Mouse (Mus musculus) A20 (cell line): ENCODE data around the gene Atg9b.
A peak's percentile ranks its signal among the peaks of the same experiment; 100 is the strongest.

ENCODE experiments used
- DNase-seq: peaks from one replicate; pipeline ENCODE4 v3.0.0-alpha.2; 2011; ENCODE audit warnings: low read depth, low spot score

The Atg9b gene

GRCm38 (mm10) chr5:24391864-24392263 is at the start of gene Atg9b:
Gene Atg9b, minus strand, starts transcription at chr5:24392143.
- no peak for DNase-seq

DNA sequence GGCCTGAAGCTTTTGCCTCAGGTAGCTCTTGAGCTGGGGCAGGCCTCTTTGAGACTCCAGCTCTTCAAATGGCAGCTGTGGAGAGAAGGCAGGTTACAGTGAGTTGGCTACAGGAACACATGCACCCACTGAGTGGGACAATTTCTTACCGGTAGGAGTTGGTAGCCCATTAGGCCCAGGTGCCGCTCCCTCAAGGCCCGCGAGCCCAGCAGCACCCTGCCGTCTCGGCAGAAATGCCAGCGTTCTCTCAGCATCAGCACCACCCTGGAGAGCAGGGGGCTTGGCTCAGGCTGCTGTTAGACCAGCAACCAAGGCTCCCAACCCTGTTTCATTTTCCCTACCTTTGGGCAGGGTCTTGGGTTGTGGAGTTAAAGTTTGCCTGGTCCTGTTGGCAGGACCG is 49.2 kb upstream of the Atg9b start:
- no peak for DNase-seq

- DNase-seq = no peak
Measured at GRCm38 (mm10) chr5:24433993-24434392, 42.0 kb upstream of the Atg9b start.

DNA sequence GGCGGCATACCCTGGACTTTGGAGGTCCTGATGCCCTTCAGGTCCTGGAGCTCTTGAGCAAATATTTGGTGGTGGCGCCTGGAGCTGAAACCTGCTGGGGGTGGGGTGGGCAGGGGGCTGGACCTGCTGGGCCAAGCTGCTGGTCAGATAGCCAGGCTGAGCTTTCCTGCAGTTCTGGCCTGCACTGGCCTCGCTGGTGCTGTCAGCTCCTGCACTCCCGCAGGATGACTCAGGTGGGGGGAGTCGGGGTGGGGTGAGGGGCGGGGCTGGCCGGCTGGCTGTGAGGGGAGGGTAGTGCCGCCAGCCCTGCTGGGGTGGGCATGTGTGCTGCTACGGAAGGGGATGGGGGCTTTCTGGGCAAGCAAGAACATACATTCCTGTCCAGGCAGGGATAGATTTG is 36.7 kb upstream of the Atg9b start:
- DNase-seq = no peak

DNA sequence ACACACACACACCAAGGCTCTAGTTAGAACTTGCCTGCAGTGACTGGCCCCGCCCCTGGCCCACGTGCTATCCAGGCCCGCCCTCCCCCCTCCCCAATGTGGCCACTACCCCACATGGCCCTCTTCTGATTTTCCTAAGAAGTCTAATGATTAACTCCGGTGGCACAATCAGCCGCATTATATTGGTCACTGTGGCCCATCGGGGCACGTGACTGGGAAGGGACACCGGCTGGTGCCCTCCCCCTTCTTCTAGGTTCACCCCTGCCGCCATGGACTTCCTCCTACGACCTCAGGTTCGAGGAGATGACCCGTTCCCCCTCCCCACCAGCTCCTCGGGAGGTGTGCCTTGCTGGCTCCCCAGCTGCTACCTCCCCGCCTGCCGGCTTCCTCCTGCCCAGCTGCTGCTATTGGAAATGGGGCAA is 36.0 kb upstream of the Atg9b start:
- no peak for DNase-seq

GRCm38 (mm10) chr5:24427285-24427633 is 35.3 kb upstream of the Atg9b start:
- no peak for DNase-seq

GRCm38 (mm10) chr5:24426556-24427284 is 34.8 kb upstream of the Atg9b start:
- DNase-seq = no peak

DNA sequence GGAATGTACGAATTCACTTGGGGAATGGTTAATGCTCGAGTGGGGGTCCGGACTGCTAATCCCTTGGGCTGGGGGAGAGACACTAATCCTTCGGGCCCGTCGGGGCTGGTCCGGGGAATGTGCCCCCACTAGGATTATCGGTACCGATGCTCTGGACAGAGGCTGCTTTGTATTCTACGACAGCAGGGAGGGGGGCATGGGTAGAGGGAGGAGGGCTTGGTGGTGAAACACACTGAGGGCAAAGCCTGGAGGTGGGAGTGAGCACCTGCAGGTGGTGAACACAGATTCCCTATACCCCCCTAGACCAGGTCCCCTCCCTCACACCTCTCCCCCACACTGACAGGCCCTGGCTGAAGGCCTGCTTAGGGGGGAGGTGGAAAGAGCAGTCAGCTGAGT is 34.1 kb upstream of the Atg9b start:
- peak; percentile 22 for DNase-seq

DNA sequence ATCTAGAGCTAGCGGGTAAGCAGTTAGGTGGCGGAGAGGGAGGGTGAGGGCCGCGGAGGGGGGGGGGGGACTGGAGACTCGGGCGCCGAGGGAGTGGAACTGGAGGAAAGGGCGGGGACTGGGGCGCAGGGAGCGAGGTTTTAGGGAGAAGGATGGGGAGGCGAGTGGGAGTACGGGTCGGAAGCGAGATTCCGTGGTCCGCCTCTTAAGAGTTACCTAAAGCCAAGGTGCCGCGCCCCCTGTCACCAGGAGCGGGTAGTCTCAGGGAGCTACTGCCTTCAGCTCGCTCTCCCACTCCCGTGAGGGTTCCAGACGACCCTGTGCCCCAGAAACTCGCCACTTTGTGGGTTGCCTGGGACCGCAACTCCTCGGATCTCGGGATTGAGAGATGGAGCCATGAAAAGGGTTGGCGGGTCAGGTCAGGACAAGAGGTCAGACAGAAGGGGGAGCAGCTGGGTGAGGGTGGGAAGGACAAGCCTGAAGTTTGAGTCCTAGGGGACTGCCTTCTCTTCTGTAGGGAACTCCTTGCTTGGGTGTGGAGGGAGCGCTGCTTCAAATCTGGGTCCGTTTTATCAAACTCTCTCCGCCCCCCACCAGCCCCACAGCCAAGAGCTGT is 33.6 kb upstream of the Atg9b start:
- peak; percentile 81 for DNase-seq

DNA sequence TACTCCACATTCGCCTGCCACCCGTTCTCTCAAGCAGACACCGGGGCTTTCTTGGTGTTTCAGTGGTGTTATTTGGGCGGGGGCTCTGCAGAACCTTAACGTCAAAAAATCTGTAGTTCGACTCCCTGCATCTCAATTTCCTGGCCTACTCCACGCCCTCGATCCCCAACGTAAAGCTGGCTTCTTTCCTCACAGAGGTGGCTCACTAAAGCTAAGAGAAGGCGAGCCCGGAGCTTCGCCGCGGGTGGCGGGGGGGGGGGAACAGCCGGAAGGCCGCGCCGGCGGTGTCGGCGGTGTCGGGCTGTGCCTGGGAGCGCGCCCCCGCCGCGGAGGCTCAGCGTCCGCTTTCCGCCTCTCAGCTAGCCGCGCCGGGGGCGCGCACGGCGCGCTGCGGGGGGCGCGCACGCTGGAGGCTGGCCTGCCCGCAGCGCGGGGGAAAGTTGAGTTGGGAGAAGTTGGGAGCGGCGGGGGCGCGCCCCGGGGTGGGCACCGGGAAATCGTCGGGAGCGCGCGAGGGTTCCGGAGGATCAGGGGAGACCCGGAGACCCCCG is 33.0 kb upstream of the Atg9b start:
- DNase-seq = peak; percentile 93

GRCm38 (mm10) chr5:24424004-24424781 is 32.2 kb upstream of the Atg9b start:
- peak; percentile 62 for DNase-seq

DNA sequence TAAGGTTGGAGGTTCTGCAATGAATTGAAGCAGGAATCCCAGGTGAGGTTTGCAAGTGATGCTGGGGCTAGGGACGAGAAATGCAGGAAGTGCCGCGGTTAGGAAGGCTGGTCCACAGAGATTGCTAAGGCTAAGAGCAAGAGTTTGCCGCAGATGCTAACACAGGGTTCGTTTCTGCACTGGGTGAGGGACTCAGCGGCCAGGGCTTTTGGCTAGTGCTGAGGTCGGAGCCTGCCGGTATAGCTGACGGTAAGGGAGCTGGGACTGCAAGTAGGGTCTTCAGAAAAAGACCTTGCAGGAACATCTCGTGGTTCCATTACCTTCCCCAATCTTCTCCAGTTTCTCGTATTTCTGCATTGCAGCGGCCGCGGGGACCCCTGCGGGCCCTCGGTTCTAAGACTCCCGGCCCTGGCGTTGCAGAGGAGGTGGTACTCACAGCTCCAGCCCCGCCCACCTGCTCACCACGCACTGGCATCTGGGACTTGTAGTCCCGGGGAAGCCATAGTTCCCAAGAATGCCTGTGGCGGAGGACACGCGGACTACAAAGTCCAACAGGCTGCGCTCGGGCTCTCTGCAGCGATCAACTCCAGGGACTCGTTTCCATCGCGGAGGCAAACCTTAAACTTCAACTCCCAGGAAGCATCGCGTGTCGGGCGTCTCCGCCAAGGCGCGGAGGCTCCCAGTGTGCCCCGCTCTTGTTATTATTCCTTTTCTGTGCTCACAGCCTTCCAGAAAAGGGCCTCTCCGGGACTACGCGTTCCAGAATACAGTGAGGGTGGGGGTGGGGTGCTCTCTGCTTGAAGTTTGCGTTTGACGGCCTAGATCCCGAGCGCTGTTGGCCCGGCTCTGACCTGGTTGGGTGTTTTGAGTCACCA is 31.4 kb upstream of the Atg9b start, which contains the start of the genes Cdk5 and Slc4a2:
Cdk5 (minus strand) TSS at position 402 of the 875 bp plus-strand sequence.
Slc4a2 (plus strand) TSS at position 709 of the 875 bp plus-strand sequence.
- peak; percentile 99 for DNase-seq

DNA sequence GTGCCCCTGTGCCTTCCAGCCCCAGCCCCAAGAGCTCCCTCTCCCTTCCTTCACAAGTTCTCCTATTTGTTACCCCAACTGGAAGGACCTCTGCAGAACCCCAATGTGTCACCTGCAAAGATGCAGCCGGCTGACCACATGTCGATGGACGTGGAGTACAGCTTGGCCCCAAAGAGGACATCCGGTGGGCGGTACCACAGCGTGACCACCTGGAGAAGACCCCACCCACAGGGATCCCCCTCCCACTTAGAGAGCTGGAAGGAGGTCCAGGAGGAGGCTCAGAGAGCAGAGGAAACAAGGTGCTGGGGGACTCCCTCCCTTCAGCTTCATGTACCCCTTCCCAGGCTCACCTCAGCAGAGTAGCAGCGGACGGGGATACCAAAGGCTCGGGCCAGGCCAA is 28.4 kb upstream of the Atg9b start:
- DNase-seq = no peak

DNA sequence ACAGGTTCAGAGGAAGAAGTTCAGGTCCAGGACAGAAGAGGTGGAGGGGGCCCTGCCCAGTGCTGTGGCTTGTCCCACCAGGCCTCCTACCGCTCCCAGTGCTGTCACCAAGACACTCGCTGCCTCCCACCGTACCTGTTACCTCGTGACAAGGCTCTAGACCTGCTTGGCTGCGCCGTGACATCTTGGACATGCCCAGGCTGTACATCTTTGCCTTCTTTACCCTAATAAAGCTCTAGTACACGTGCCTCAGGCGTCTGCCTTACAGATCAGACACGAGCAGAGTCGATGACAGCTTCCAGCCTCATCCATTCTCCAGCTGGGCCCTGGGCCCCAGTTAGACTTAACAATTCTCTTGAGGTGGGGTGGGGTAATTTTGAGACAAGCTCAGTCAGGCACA is 25.6 kb upstream of the Atg9b start:
- DNase-seq = no peak

- DNase-seq = peak; percentile 72
Measured at GRCm38 (mm10) chr5:24416222-24416736, 24.3 kb upstream of the Atg9b start.

GRCm38 (mm10) chr5:24413938-24414337 is 22.0 kb upstream of the Atg9b start:
- no peak for DNase-seq

- DNase-seq = no peak
Measured at GRCm38 (mm10) chr5:24413042-24413693, 21.2 kb upstream of the Atg9b start, which contains the start of gene Asic3. Gene Asic3, plus strand, starts transcription at chr5:24413392.

DNA sequence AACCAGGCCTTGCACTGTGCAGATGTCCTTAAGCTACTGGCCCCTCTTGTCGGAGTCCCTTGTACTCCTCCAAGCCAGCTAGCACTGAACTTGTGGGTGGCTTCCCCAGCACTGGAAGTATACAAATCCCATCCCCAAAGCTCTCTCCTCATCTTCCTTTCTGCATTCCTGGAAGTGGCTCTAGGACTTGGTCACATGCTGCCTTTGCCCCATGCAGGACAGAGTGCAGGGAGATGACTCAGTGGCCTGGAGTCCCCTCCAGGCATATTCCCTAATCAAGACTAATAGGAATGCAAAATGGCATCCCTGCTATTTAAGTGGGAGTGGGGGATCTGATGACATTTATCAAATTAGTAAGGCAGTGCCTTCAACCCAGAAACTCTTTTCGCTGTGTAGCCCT is 20.1 kb upstream of the Atg9b start:
- no peak for DNase-seq

GRCm38 (mm10) chr5:24409466-24409865 is 17.5 kb upstream of the Atg9b start:
- DNase-seq = no peak

DNA sequence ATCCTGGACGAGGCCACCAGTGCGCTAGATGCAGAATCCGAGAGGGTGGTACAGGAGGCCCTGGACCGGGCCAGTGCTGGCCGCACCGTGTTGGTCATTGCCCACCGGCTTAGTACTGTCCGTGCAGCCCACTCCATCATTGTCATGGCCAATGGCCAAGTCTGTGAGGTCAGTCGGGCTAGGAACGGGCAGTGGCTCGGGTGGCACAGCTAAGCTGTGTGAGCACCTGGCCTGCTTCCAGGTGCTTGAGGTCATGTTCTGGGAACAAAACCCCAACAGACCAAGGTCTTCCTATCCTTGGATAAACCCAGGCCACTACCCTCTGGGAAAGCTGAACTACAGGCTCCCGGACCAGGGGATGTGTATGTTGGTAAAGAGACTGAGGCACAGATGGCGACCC is 16.7 kb upstream of the Atg9b start:
- DNase-seq = no peak
